In genomic region chr1:119290165-119290916, GRCm38 (mm10) we compare ENCODE assay signal across 18 mouse cellular contexts.
DNase-seq lines count a peak whose midpoint lies in the region; ATAC-seq lines count a peak whose summit lies in the region.
"Had no signal": no experiment of that assay in that cellular context is flagged by ENCODE, and none has a peak within 500 bp of the region (broad histone marks: within the 10 kb centered on the region; RNA-seq: fewer than 3 reads in every experiment).

No protein-coding gene starts in this region.

- DNase-seq in kidney, adult 18-20 months: no peak
- DNase-seq in brain, adult 2 months (ENCODE audit: low read depth, low spot score): peak; percentile 49
- DNase-seq in lung, postnatal 25 days (ENCODE audit: low spot score): peak; percentile 40
- DNase-seq in spleen, postnatal 4 days (ENCODE audit: low spot score in 2 of 2): no peak
- DNase-seq: adrenal gland, postnatal 36 days; forebrain, postnatal 0 days; gastrocnemius, postnatal 14 days; heart, postnatal 4 days; layer of hippocampus, postnatal 36 days; right cerebral cortex, adult 18-20 months; thymus, adult 2 months had no signal

- H3K9me3 ChIP-seq in kidney, embryonic 14.5 days (ENCODE audit: control insufficient read depth, low read length): no peaks in the 10 kb centered on the region
- H3K9me3 ChIP-seq in intestine, embryonic 15.5 days: no peaks in the 10 kb centered on the region
- H3K9me3 ChIP-seq in heart, embryonic 12.5 days (replicated peaks): peaks cover 5% of the 10 kb centered on the region
- H3K9me3 ChIP-seq: heart, embryonic 10.5 days had no signal

- WGBS in kidney, embryonic 14.5 days: 44% methylated on average over 8 of the region's 9 CpGs
- WGBS in intestine, embryonic 15.5 days: 58% methylated on average over 8 of the region's 9 CpGs
- 74% methylated on average over 8 of the region's 9 CpGs for WGBS in heart, embryonic 12.5 days

- no peaks in the 10 kb centered on the region for H3K36me3 ChIP-seq in kidney, embryonic 14.5 days (ENCODE audit: control insufficient read depth, insufficient read depth, low read length)
- no peaks in the 10 kb centered on the region for H3K36me3 ChIP-seq in intestine, embryonic 15.5 days
- H3K36me3 ChIP-seq in heart, embryonic 12.5 days: no peaks in the 10 kb centered on the region
- H3K36me3 ChIP-seq: heart, embryonic 10.5 days had no signal

- H3K9ac ChIP-seq in kidney, embryonic 14.5 days (ENCODE audit: low read depth, low read length): no peak overlapping the region
- H3K9ac ChIP-seq in intestine, embryonic 15.5 days: no peak overlapping the region
- no peak overlapping the region for H3K9ac ChIP-seq in heart, embryonic 12.5 days
- H3K9ac ChIP-seq: forebrain, postnatal 0 days had no signal

- ATAC-seq in kidney, embryonic 14.5 days (ENCODE audit: low FRiP score, low TSS enrichment): peak; percentile 41
- ATAC-seq in intestine, embryonic 15.5 days: peak; percentile 59
- ATAC-seq in heart, embryonic 12.5 days (ENCODE audit: insufficient number of reproducible peaks, low FRiP score): no peak
- ATAC-seq: CD4-positive, CD25-positive, alpha-beta regulatory T cell, adult 4 months; forebrain, postnatal 0 days; inflammation-experienced regulatory T-cells, adult 6 months had no signal

- no peaks in the 10 kb centered on the region for H3K27me3 ChIP-seq in kidney, embryonic 14.5 days (ENCODE audit: control insufficient read depth, insufficient read depth, low read length)
- no peaks in the 10 kb centered on the region for H3K27me3 ChIP-seq in intestine, embryonic 15.5 days (replicated peaks)
- no peaks in the 10 kb centered on the region for H3K27me3 ChIP-seq in heart, embryonic 12.5 days (replicated peaks)

- no peak overlapping the region for H3K4me2 ChIP-seq in kidney, embryonic 14.5 days (replicated peaks; ENCODE audit: low read depth, low read length)
- H3K4me2 ChIP-seq in intestine, embryonic 15.5 days (replicated peaks): no peak overlapping the region
- H3K4me2 ChIP-seq in heart, embryonic 12.5 days: no peak overlapping the region

- no peak overlapping the region for H3K4me3 ChIP-seq in kidney, embryonic 14.5 days (ENCODE audit: low read length)
- no peak overlapping the region for H3K4me3 ChIP-seq in intestine, embryonic 15.5 days (replicated peaks)
- no peak overlapping the region for H3K4me3 ChIP-seq in heart, embryonic 12.5 days
- H3K4me3 ChIP-seq: heart, embryonic 10.5 days; myocyte had no signal

- H3K4me1 ChIP-seq in kidney, embryonic 14.5 days (ENCODE audit: control insufficient read depth, insufficient read depth, low read length): peaks cover 5% of the 10 kb centered on the region; the same call in 1 of the 2 replicates
- H3K4me1 ChIP-seq in intestine, embryonic 15.5 days (replicated peaks): no peaks in the 10 kb centered on the region
- no peaks in the 10 kb centered on the region for H3K4me1 ChIP-seq in heart, embryonic 12.5 days (replicated peaks)

- no peak overlapping the region for H3K27ac ChIP-seq in kidney, embryonic 14.5 days (ENCODE audit: low read depth, low read length)
- no peak overlapping the region for H3K27ac ChIP-seq in intestine, embryonic 15.5 days
- H3K27ac ChIP-seq in heart, embryonic 12.5 days (ENCODE audit: poor library complexity, severe bottlenecking): no peak overlapping the region
- H3K27ac ChIP-seq: heart, embryonic 10.5 days had no signal

Comparison
In these comparisons a context has a peak if more than half of its experiments do, and no peak if none do; other contexts are left out.
1. DNase-seq: peak in brain, adult 2 months (single experiment) and lung, postnatal 25 days (single experiment); none in kidney, adult 18-20 months (single experiment) and spleen, postnatal 4 days (0 of 2).